Mouse (Mus musculus) ES-Bruce4 (cell line): ENCODE data around the gene Prss35.

Experiments
- CTCF ChIP-seq: IDR thresholded peaks from one replicate; pipeline ENCODE4 v1.8.1; 2011; ENCODE audit warnings: low read depth, low read length
- POLR2A ChIP-seq: IDR thresholded peaks from one replicate; pipeline ENCODE4 v1.8.1; 2011; ENCODE audit warnings: low read length; ENCODE audit not compliant: insufficient read depth

GRCm38 (mm10) chr9:86739971-86740370 lies 3.5 kb upstream of the Prss35 start:
- TF ChIP-seq CTCF (no peak), POLR2A (no peak)
